Mouse (Mus musculus): ENCODE data around the gene Tmsb15b1. TPM values are rescaled to one million over a fixed set of nuclear protein-coding genes. Genes with fewer than 3 reads are reported as not detected.
"Not testable (repeated sequence)": the region's sequence is repeated elsewhere in the genome, so short reads cannot be mapped to it uniquely, and the experiment has no call there.

The Tmsb15b1 gene
- total and polyA plus RNA-seq, 3 experiments: not detected

- DNase-seq: no peak
- intact Hi-C loops (cut with DNase I): no loop called here
- Histone ChIP-seq H3K4me3 (no peak overlapping the region), H3K27ac (no peak overlapping the region), H3K9ac (ENCODE audit: low read depth, low read length) (no peak overlapping the region), H3K4me1 (ENCODE audit: control insufficient read depth, insufficient read depth, low read length) (no peaks in the 10 kb centered on the region), H3K27me3 (ENCODE audit: control insufficient read depth, insufficient read depth, low read length) (no peaks in the 10 kb centered on the region), H3K79me2 (replicated peaks; ENCODE audit: control insufficient read depth, insufficient read depth, low read length) (no peaks in the 10 kb centered on the region), H3K36me3 (ENCODE audit: control insufficient read depth, insufficient read depth, low read length) (no peaks in the 10 kb centered on the region)
- TF ChIP-seq CTCF (IDR thresholded peaks at IDR 0.05): peak; percentile 49
- no peak for TF ChIP-seq EP300 (IDR thresholded peaks at IDR 0.05; ENCODE audit: insufficient read depth, low read depth, low read length)
- 20% methylated on average over 2 of the region's 2 CpGs for WGBS
Measured at GRCm38 (mm10) chrX:136959688-136960087, 17.0 kb downstream of the Tmsb15b1 start.

- H3K9ac ChIP-seq (ENCODE audit: low read depth, low read length); intact Hi-C loops (cut with DNase I); DNase-seq; H3K4me1 ChIP-seq (ENCODE audit: control insufficient read depth, insufficient read depth, low read length); H3K79me2 ChIP-seq (replicated peaks; ENCODE audit: control insufficient read depth, insufficient read depth, low read length); H3K27ac ChIP-seq; H3K27me3 ChIP-seq (ENCODE audit: control insufficient read depth, insufficient read depth, low read length); H3K4me3 ChIP-seq; H3K36me3 ChIP-seq (ENCODE audit: control insufficient read depth, insufficient read depth, low read length): not testable (repeated sequence)
- 54% methylated on average over 5 of the region's 5 CpGs for WGBS
Measured at GRCm38 (mm10) chrX:136958300-136958699, 18.4 kb downstream of the Tmsb15b1 start.

DNA sequence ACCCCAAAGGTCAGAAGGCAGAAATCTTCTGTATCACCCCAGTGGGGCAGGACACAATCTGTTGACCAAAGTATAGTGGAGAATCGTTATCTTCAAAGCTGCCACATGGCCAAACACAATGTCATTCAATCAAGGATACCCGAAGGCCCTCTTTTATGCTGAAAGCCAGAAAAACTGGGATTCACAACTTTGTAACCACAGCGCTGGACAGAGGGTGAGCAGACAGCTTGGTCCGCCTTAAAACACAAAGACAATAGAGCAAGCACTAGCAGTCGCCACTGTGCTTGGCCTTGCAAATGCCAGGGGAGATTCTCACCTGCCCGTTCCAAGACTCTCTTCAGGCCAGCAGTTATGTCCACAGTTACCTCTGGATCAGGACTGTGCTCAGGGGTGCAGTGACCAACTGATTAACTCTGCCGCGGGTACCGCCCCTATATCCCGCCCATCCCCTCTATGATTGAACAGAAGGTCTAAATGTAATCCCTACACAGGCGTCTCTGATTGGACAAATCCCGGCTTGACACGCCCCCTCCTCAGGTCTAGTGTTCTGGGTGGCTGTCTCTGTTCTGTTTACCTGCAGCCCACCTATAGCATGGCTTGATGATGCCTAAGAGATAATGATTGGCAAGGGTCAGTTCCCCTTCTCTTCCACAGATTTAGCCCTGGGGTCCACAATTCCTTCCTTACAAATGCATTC lies 18.9 kb downstream of the Tmsb15b1 start:
- H3K4me1 ChIP-seq (ENCODE audit: control insufficient read depth, insufficient read depth, low read length); H3K27me3 ChIP-seq (ENCODE audit: control insufficient read depth, insufficient read depth, low read length); H3K4me3 ChIP-seq; H3K27ac ChIP-seq; H3K36me3 ChIP-seq (ENCODE audit: control insufficient read depth, insufficient read depth, low read length); H3K9ac ChIP-seq (ENCODE audit: low read depth, low read length); H3K79me2 ChIP-seq (replicated peaks; ENCODE audit: control insufficient read depth, insufficient read depth, low read length); intact Hi-C loops (cut with DNase I): not testable (repeated sequence)
- 24% methylated on average over 13 of the region's 13 CpGs for WGBS
- DNase-seq: peak in 1 of 2 experiments; percentile 20

DNA sequence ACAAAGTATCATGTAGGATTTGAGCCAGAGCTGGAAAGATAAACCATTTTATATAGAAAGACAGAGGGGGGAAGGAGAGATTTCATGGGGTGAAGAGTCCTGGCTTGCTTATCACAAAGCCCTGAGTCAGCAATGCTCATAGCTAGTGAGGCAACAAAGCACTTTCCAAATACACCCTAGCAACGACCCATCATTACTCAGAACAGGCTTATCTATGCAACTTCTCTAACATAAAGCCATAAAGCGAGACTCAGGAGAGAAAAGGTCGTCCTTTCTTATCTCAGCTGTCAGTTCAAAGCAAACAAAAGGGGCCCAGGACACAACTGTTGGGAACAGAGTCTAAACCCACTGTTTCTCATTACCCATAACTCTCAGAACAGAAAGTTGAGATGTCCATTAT lies 38.7 kb downstream of the Tmsb15b1 start:
- intact Hi-C loops (cut with DNase I): no loop called here
- Histone ChIP-seq H3K4me3 (no peak overlapping the region), H3K27ac (no peak overlapping the region), H3K79me2 (replicated peaks; ENCODE audit: control insufficient read depth, insufficient read depth, low read length) (no peaks in the 10 kb centered on the region), H3K9ac (ENCODE audit: low read depth, low read length) (no peak overlapping the region), H3K36me3 (ENCODE audit: control insufficient read depth, insufficient read depth, low read length) (no peaks in the 10 kb centered on the region), H3K27me3 (ENCODE audit: control insufficient read depth, insufficient read depth, low read length) (no peaks in the 10 kb centered on the region), H3K4me1 (ENCODE audit: control insufficient read depth, insufficient read depth, low read length) (no peaks in the 10 kb centered on the region)
- no peak for DNase-seq
- no peak for TF ChIP-seq POLR2A (IDR thresholded peaks at IDR 0.05; ENCODE audit: insufficient read depth, low read depth, low read length)
- no peak for TF ChIP-seq CTCF (IDR thresholded peaks at IDR 0.05)
- no peak for TF ChIP-seq EP300 (IDR thresholded peaks at IDR 0.05; ENCODE audit: insufficient read depth, low read depth, low read length)
- WGBS: 20% methylated on average over 3 of the region's 3 CpGs

- Histone ChIP-seq H3K79me2 (replicated peaks; ENCODE audit: control insufficient read depth, insufficient read depth, low read length) (no peaks in the 10 kb centered on the region), H3K4me3 (no peak within 1 kb of the TSS), H3K27me3 (ENCODE audit: control insufficient read depth, insufficient read depth, low read length) (no peaks in the 10 kb centered on the region), H3K4me1 (ENCODE audit: control insufficient read depth, insufficient read depth, low read length) (no peaks in the 10 kb centered on the region), H3K27ac (no peak within 1 kb of the TSS), H3K36me3 (ENCODE audit: control insufficient read depth, insufficient read depth, low read length) (no peaks in the 10 kb centered on the region), H3K9ac (ENCODE audit: low read depth, low read length) (no peak within 1 kb of the TSS)
- WGBS: 87% methylated on average over 14 of the region's 14 CpGs
- intact Hi-C loops (cut with DNase I): no loop called here
- no peak for DNase-seq
- TF ChIP-seq POLR2A (IDR thresholded peaks at IDR 0.05; ENCODE audit: insufficient read depth, low read depth, low read length): no peak
- TF ChIP-seq EP300 (IDR thresholded peaks at IDR 0.05; ENCODE audit: insufficient read depth, low read depth, low read length): no peak
- no peak for TF ChIP-seq CTCF (IDR thresholded peaks at IDR 0.05)
Measured at GRCm38 (mm10) chrX:136927031-136927430, 49.6 kb downstream of the Tmsb15b1 start, which contains the start of gene H2bfm. H2bfm (plus strand) TSS chrX:136927325.

DNA sequence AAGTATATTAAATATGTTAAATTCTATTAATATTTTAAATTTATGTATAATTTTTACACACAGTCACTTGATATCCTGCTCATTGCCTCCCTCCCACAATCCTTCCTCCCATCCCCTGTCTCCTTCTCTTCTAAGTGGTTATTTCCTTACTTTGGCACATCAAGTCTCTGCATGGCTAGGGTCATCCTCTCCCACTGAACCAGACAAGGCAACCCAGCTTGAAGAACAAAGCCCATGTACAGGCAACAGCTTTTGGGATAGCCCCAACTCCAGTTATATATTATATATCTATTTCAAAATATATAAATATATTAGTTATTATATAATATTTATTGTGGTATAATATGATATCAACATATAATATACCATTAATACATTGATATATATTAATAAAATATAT lies 50.8 kb downstream of the Tmsb15b1 start:
- DNase-seq: no peak
- Histone ChIP-seq H3K27me3 (ENCODE audit: control insufficient read depth, insufficient read depth, low read length) (no peaks in the 10 kb centered on the region), H3K4me3 (no peak overlapping the region), H3K4me1 (ENCODE audit: control insufficient read depth, insufficient read depth, low read length) (no peaks in the 10 kb centered on the region), H3K27ac (no peak overlapping the region), H3K9ac (ENCODE audit: low read depth, low read length) (no peak overlapping the region), H3K36me3 (ENCODE audit: control insufficient read depth, insufficient read depth, low read length) (no peaks in the 10 kb centered on the region), H3K79me2 (replicated peaks; ENCODE audit: control insufficient read depth, insufficient read depth, low read length) (no peaks in the 10 kb centered on the region)
- intact Hi-C loops (cut with DNase I): no loop called here
- TF ChIP-seq POLR2A (IDR thresholded peaks at IDR 0.05; ENCODE audit: insufficient read depth, low read depth, low read length): no peak
- TF ChIP-seq CTCF (IDR thresholded peaks at IDR 0.05): no peak
- no peak for TF ChIP-seq EP300 (IDR thresholded peaks at IDR 0.05; ENCODE audit: insufficient read depth, low read depth, low read length)

Other genes starting within 250 kb of the Tmsb15b1 start
- gene Morf4l2, start 233.2 kb downstream of the Tmsb15b1 start, total RNA-seq (2021): 10 to 100 TPM; 76.0 to 90.4 TPM
- gene Morf4l2, start 233.2 kb downstream of the Tmsb15b1 start, polyA plus RNA-seq (2012; rRNA removed): 27.5 and 60.8 TPM in 2 replicates
- gene Glra4, start 196.7 kb downstream of the Tmsb15b1 start, total RNA-seq (2021): not detected
- gene Glra4, start 196.7 kb downstream of the Tmsb15b1 start, polyA plus RNA-seq (2012; rRNA removed): not detected in 2 replicates
- gene Plp1, start 154.2 kb downstream of the Tmsb15b1 start, total RNA-seq (2021): 1 to 10 TPM; 3.2 to 3.6 TPM
- gene Plp1, start 154.2 kb downstream of the Tmsb15b1 start, polyA plus RNA-seq (2012; rRNA removed): 7.3 and 11.2 TPM in 2 replicates
- under 1 TPM; 0.07 to 0.26 TPM for gene Rab9b, start 108.1 kb downstream of the Tmsb15b1 start, total RNA-seq (2021)
- 0.14 and 0.20 TPM in 2 replicates for gene Rab9b, start 108.1 kb downstream of the Tmsb15b1 start, polyA plus RNA-seq (2012; rRNA removed)
- not detected for gene H2bfm, start 49.5 kb downstream of the Tmsb15b1 start, total RNA-seq (2021)
- gene H2bfm, start 49.5 kb downstream of the Tmsb15b1 start, polyA plus RNA-seq (2012; rRNA removed): not detected in 2 replicates
- 1 to 10 TPM in 1 of 2 experiments, under 1 TPM in 1; 0.77 to 1.4 TPM for gene Tmsb15b2, start 1.4 kb downstream of the Tmsb15b1 start, total RNA-seq (2021)
- not detected in 2 replicates for gene Tmsb15b2, start 1.4 kb downstream of the Tmsb15b1 start, polyA plus RNA-seq (2012; rRNA removed)
- not detected for gene Tmsb15l, start within 50 bp of the Tmsb15b1 start, total RNA-seq (2021)
- gene Tmsb15l, start within 50 bp of the Tmsb15b1 start, polyA plus RNA-seq (2012; rRNA removed): 0.23 and 0.41 TPM in 2 replicates
- under 1 TPM; 0.18 TPM for gene Zcchc18, start 16.3 kb upstream of the Tmsb15b1 start, total RNA-seq (2021)
- 0.27 and 0.38 TPM in 2 replicates for gene Zcchc18, start 16.3 kb upstream of the Tmsb15b1 start, polyA plus RNA-seq (2012; rRNA removed)
- 1 to 10 TPM; 3.1 to 3.2 TPM for gene Slc25a53, start 61.4 kb upstream of the Tmsb15b1 start, total RNA-seq (2021)
- gene Slc25a53, start 61.4 kb upstream of the Tmsb15b1 start, polyA plus RNA-seq (2012; rRNA removed): 2.0 and 2.2 TPM in 2 replicates
- 1 to 10 TPM; 3.9 to 5.2 TPM for gene Fam199x, start 72.7 kb upstream of the Tmsb15b1 start, total RNA-seq (2021)
- 0.53 and 1.1 TPM in 2 replicates for gene Fam199x, start 72.7 kb upstream of the Tmsb15b1 start, polyA plus RNA-seq (2012; rRNA removed)
- gene Esx1, start 145.2 kb upstream of the Tmsb15b1 start, total RNA-seq (2021): not detected
- gene Esx1, start 145.2 kb upstream of the Tmsb15b1 start, polyA plus RNA-seq (2012; rRNA removed): not detected in 2 replicates